Mouse (Mus musculus) kidney, embryonic 16.5 days (tissue): ENCODE results near the gene Gm826. TPM values are rescaled to one million over a fixed set of nuclear protein-coding genes. Genes with fewer than 3 reads are reported as not detected.

Experiments used
- polyA plus RNA-seq: library from polyadenylated mRNA; unstranded; fragments of >200 nt; fragmentation: Nextera tagmentation; extraction: Ambion mirVana; gene quantifications from 2 replicates; pipeline ENCODE4 v1.2.1, GENCODE M21; 2015

Gm826 gene
- polyA plus RNA-seq, 1 experiment from 2014 or later = 0.91 TPM

Other genes with a start within 250 kb of the Gm826 start
- gene Mafb, start 32.9 kb upstream of the Gm826 start, polyA plus RNA-seq = 31.4 and 35.8 TPM in 2 replicates